Mouse (Mus musculus) megakaryocyte, embryonic 14.5 days (primary cell): ENCODE measurements around the gene Syngr3.

Experiments
- FLI1 ChIP-seq: IDR thresholded peaks from 2 replicates; pipeline ENCODE4 v1.6.1; 2012; ENCODE audit warnings: low read length, inconsistent platforms, mixed read lengths
- GATA1 ChIP-seq: IDR thresholded peaks from 3 replicates; pipeline ENCODE4 v1.6.1; 2012; ENCODE audit warnings: mixed read lengths, low read length, inconsistent platforms, borderline replicate concordance

- TF ChIP-seq GATA1 (no peak), FLI1 (no peak)
Measured at GRCm38 (mm10) chr17:24640119-24640518, 49.6 kb downstream of the Syngr3 start.
